Mouse (Mus musculus): ENCODE results near the gene Stk16.

Stk16 gene

DNA sequence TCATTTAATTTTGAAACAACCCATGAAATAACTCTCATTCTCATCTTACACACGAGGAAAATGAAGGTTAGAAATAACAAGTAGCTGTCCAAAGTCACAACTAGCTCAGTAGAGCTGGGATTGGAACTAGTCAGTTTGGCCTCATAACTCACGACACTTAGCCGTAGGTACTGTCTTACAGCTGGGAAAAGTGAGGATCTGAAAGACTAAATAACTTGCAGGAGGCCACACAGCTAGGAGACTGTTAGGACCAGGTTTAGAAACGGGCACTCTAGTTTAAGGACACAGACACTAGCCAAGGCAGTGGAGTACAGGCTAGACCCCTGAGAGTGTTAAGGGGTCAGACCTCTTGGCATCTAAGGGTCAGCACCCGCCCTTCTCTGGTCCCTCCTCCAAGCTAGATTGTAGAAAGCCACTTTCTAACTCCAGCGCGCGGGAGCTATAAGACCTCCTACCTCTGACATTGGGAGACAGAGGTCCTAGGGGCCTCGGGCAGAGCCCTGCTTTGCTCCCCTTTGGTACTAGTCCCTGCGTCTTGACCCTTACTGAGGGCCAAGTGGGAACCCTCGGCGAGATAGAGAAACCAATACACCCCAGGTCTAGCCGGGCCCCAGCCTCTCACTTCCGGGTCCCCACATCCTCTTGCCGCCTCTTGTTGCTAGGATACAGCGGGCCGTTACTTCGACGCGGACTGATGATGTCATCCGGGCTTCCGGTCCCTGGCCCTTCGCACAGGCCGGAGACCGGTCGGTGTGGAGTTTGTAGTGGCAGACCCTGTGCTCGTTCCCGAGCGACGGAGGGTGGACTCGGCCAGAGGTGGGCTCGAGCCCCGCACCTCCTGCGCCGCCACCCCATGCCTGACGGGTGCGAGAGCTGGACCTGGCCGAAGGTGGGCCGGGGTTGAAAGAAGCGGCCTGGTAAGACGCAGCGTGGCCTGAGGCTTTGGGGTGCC, at the start of gene Stk16, which contains the start of gene Glb1l:
Stk16 (plus strand) TSS at position 703 of the 952 bp plus-strand sequence.
Glb1l (minus strand) TSS at position 678 of the 952 bp plus-strand sequence.
- in situ Hi-C loops (cut with MboI; ENCODE audit: low pct_unique_long_range_greater_than_20kb in 1 of 2, low sequenced_read_pairs in 2 of 2, unreplicated experiment in 1 of 2) = no loop called here

GRCm38 (mm10) chr1:75168093-75168471, 42.6 kb upstream of the Stk16 start:
- in situ Hi-C loops (cut with MboI; ENCODE audit: low pct_unique_long_range_greater_than_20kb in 1 of 2, low sequenced_read_pairs in 2 of 2, unreplicated experiment in 1 of 2) = no loop called here

DNA sequence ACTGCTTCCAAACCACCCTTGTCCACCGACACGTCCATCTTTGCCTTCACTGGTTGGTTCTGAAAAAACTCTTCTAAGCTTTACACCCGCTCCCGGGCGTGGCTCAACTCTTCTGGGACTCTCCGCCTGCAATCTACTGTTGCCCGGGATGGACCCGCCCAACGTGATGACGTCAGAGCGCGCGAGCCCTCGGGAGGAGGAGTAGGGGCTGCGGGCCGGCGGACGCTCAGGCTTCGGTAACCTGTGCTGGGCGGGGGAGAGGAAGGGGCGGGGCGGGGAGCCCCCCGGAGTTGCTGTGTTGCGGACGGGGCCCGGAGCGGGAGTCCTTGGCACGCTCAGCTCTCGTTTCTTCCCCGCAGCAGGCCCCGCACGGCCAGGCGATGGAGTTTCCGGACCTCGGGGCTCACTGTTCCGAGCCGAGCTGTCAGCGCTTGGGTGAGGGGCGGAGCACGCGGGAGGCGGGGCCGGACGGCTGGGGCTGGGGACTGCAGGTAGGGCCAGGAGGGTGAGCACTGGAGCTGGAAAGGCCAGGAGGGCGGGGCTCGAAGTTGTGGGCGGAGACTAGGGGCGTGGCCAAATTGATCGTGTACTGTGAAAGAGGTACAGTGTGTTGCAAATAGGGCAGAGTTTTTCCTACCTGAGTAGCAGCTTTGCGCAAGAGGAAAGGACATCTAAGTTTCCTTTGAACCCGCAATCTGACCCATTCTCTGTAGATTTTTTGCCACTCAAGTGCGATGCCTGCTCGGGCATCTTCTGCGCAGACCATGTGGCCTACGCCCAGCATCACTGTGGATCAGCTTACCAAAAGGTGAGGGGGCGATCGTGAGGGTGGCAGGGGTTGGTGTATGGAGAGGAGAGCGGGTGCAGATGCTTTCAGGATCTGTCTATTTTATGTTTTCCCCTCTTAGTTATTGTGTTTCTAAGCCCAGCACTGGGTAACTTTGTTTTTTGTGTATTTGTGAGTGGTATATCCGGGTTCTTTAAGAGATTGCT, 41.9 kb upstream of the Stk16 start, which contains the start of gene Zfand2b:
Zfand2b (plus strand) TSS at position 175 of the 993 bp plus-strand sequence.
- in situ Hi-C loops (cut with MboI; ENCODE audit: low pct_unique_long_range_greater_than_20kb in 1 of 2, low sequenced_read_pairs in 2 of 2, unreplicated experiment in 1 of 2) = no loop called here

GRCm38 (mm10) chr1:75179334-75180104, 31.1 kb upstream of the Stk16 start:
- in situ Hi-C loops (cut with MboI; ENCODE audit: low pct_unique_long_range_greater_than_20kb in 1 of 2, low sequenced_read_pairs in 2 of 2, unreplicated experiment in 1 of 2) = loop anchor here in 1 of 2 experiments (10.0 kb wide), 1 partner anchor 75 kb away; no protein-coding TSS in a partner anchor

DNA sequence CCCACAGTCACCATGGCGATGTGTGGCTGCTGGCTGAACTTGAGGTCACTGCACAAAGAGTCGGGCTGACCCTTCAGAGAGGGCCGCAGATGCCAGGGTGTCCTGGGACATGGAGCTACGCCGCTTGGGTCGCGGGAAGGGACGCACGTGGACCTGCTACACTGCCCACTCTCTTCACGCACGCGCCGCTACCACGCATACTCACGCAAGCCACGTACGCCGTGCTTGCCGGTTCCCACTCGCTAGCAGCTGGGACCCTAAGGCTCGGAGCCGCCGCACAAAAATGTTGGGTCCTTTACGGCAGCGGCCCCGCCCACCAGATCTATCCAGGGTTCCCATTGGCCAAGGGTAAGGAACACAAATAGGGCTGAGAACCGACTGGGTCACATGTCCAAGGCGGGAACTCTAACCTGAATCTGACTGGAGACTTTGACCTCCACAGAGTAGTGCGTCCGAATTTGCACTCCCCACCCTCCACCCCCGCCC, 30.5 kb upstream of the Stk16 start, which contains the start of gene Abcb6:
Abcb6 (minus strand) TSS at position 288 of the 486 bp plus-strand sequence.
- in situ Hi-C loops (cut with MboI; ENCODE audit: low pct_unique_long_range_greater_than_20kb in 1 of 2, low sequenced_read_pairs in 2 of 2, unreplicated experiment in 1 of 2) = loop anchor here in 1 of 2 experiments (10.0 kb wide), 1 partner anchor 75 kb away; no protein-coding TSS in a partner anchor

GRCm38 (mm10) chr1:75180741-75181140, 29.9 kb upstream of the Stk16 start:
- in situ Hi-C loops (cut with MboI; ENCODE audit: low pct_unique_long_range_greater_than_20kb in 1 of 2, low sequenced_read_pairs in 2 of 2, unreplicated experiment in 1 of 2) = loop anchor here in 1 of 2 experiments (10.0 kb wide), 1 partner anchor 74 kb away; no protein-coding TSS in a partner anchor

DNA sequence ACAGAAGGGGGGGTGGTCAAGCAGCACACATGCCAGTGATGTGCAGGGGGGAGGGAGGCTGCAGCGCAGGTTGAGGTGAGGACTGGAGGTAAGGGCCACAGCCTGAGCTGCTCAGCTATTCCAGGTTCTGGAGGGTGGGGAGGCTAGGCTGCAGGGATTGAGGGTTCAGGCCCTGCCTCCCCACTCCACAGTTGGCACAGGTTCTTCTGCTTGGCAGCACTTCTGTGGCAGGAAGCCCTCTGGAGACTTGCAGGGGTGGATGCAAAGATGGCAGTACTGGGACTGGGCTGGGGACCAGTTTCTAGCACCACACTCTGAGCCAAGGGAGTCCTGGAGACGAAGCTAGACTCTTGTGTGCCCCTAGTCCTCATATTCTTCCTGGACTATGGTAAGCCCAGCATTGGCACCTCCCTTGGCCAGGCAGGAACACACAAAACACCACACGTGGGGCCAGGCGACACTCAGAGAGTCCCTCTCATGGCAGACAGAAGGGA, 29.2 kb upstream of the Stk16 start:
- in situ Hi-C loops (cut with MboI; ENCODE audit: low pct_unique_long_range_greater_than_20kb in 1 of 2, low sequenced_read_pairs in 2 of 2, unreplicated experiment in 1 of 2) = loop anchor here in 1 of 2 experiments (10.0 kb wide), 1 partner anchor 73 kb away; no protein-coding TSS in a partner anchor

GRCm38 (mm10) chr1:75182160-75182559, 28.5 kb upstream of the Stk16 start:
- in situ Hi-C loops (cut with MboI; ENCODE audit: low pct_unique_long_range_greater_than_20kb in 1 of 2, low sequenced_read_pairs in 2 of 2, unreplicated experiment in 1 of 2) = loop anchor here in 1 of 2 experiments (10.0 kb wide), 1 partner anchor 73 kb away; no protein-coding TSS in a partner anchor

DNA sequence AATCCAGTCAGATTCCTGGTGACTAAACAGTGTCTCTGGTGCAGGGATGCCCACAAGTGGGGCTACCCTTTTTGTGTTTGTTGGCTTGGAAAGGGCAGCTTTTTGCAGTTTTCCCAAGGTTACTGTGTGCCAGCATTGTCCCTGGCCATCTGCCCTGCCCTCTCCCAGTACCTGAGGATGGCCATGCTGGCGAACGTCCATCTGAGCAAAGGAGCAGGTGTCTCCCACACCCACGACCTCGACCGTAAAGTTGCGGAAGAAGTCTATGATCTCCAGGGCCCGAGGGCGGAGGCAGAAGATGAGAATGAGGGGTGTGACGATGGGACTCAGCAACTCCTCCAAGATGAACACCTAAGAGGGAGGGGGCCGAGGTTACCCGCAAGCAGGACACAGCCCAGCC, 25.1 kb upstream of the Stk16 start:
- in situ Hi-C loops (cut with MboI; ENCODE audit: low pct_unique_long_range_greater_than_20kb in 1 of 2, low sequenced_read_pairs in 2 of 2, unreplicated experiment in 1 of 2) = loop anchor here in 1 of 2 experiments (10.0 kb wide), 1 partner anchor 69 kb away; no protein-coding TSS in a partner anchor

- in situ Hi-C loops (cut with MboI; ENCODE audit: low pct_unique_long_range_greater_than_20kb in 1 of 2, low sequenced_read_pairs in 2 of 2, unreplicated experiment in 1 of 2) = loop anchor here in 1 of 2 experiments (10.0 kb wide), 1 partner anchor 68 kb away; no protein-coding TSS in a partner anchor
These were observed 23.5 kb upstream of the Stk16 start for GRCm38 (mm10) chr1:75187126-75187525.

GRCm38 (mm10) chr1:75187914-75188483, 22.6 kb upstream of the Stk16 start:
- in situ Hi-C loops (cut with MboI; ENCODE audit: low pct_unique_long_range_greater_than_20kb in 1 of 2, low sequenced_read_pairs in 2 of 2, unreplicated experiment in 1 of 2) = loop anchor here in 1 of 2 experiments (10.0 kb wide), 1 partner anchor 67 kb away; no protein-coding TSS in a partner anchor

DNA sequence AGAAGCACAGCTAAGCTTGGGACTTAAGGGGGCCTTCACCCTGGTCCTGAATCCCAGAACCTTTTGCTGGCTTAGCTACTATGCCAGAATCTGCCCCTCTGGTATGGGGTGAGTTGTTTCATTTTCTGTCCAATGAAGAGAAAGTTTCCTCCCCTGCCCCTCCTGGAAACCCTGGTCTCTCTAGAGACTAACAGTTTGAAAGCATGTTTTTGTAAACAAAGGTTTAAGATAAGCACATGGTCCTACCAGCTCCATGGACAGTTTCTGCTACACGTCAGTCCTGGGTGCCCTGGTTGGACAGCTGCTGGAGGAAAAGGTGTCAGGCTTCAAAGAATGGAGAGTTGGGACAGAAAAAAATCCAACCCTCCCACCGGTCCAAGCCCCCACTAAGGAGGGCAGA, 20.1 kb upstream of the Stk16 start:
- in situ Hi-C loops (cut with MboI; ENCODE audit: low pct_unique_long_range_greater_than_20kb in 1 of 2, low sequenced_read_pairs in 2 of 2, unreplicated experiment in 1 of 2) = no loop called here

DNA sequence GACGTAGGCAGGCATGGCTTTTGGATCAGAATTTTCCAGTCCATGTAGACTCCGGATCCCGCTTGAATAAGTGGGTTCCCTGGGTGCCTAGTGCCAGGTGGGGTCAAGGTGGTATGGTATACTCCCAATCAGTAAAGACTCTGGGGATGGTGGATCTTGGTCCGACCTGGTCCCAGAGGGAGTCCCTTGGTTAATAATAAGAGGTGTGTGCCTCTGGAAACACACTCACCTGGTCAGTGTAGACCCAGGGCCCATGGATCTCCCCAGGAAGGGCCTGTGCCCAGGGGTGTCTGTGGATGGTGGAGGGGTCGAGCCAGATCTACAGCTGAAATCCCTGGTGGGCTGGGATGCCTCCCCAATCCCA, 19.4 kb upstream of the Stk16 start:
- in situ Hi-C loops (cut with MboI; ENCODE audit: low pct_unique_long_range_greater_than_20kb in 1 of 2, low sequenced_read_pairs in 2 of 2, unreplicated experiment in 1 of 2) = no loop called here

- in situ Hi-C loops (cut with MboI; ENCODE audit: low pct_unique_long_range_greater_than_20kb in 1 of 2, low sequenced_read_pairs in 2 of 2, unreplicated experiment in 1 of 2) = no loop called here
These were observed 18.8 kb upstream of the Stk16 start, which contains the start of the genes Ankzf1 and Atg9a for GRCm38 (mm10) chr1:75191622-75192402. Ankzf1 (plus strand) TSS chr1:75192151. Atg9a (minus strand) TSS chr1:75192196.

GRCm38 (mm10) chr1:75192452-75192851, 18.2 kb upstream of the Stk16 start:
- in situ Hi-C loops (cut with MboI; ENCODE audit: low pct_unique_long_range_greater_than_20kb in 1 of 2, low sequenced_read_pairs in 2 of 2, unreplicated experiment in 1 of 2) = no loop called here

- in situ Hi-C loops (cut with MboI; ENCODE audit: low pct_unique_long_range_greater_than_20kb in 1 of 2, low sequenced_read_pairs in 2 of 2, unreplicated experiment in 1 of 2) = no loop called here
These were observed 9.4 kb upstream of the Stk16 start for GRCm38 (mm10) chr1:75201236-75201635.

Data from mouse embryonic stem cell (cell line).